Mouse (Mus musculus) lung, adult 2 months (tissue): Measurements from ENCODE around the gene Cd19. TPM values are rescaled to one million over a fixed set of nuclear protein-coding genes. Genes with fewer than 3 reads are reported as not detected.
A peak's percentile ranks its signal among the peaks of the same experiment; 100 is the strongest.
"Not testable (repeated sequence)": the region's sequence is repeated elsewhere in the genome, so short reads cannot be mapped to it uniquely, and the experiment has no call there.

ENCODE experiments used
- DNase-seq: peaks from one replicate; pipeline ENCODE4 v3.0.0; 2022
- H3K4me1 ChIP-seq: fragments of 200-500 bp; 2 replicates; pipeline ENCODE4 v1.6.1; 2011; ENCODE audit warnings: low read length; ENCODE audit not compliant: control insufficient read depth, insufficient read depth
- H3K4me3 ChIP-seq: fragments of 200-500 bp; replicated peaks from 2 replicates; pipeline ENCODE3; 2011; ENCODE audit warnings: low read depth, mild to moderate bottlenecking, control low read depth, low read length; ENCODE audit errors: extremely low read depth
- CTCF ChIP-seq: fragments of 200-500 bp; IDR thresholded peaks from 2 replicates; pipeline ENCODE4 v1.5.1; 2011; ENCODE audit warnings: mild to moderate bottlenecking, low read length, control low read depth; ENCODE audit not compliant: insufficient read depth
- POLR2A ChIP-seq: fragments of 200-500 bp; IDR thresholded peaks from 2 replicates; pipeline ENCODE4 v1.6.1; 2011; ENCODE audit warnings: low read depth, mild to moderate bottlenecking, control low read depth, low read length, borderline replicate concordance; ENCODE audit errors: extremely low read depth
- WGBS: fragments of 180-500 bp; shearing (Covaris S2); methylation state at CpG from one replicate; pipeline ENCODE4 v1.1.7; 2018; 5-methylcytosine and 5-hydroxymethylcytosine counted together
- polyA plus RNA-seq: library from polyadenylated mRNA; depleted of rRNA; stranded (reverse); fragments of >200 nt; gene quantifications from 2 replicates; pipeline ENCODE4 v1.2.3, GENCODE M21; 2012

Cd19 gene
- polyA plus RNA-seq, 1 experiment: 20.6 TPM

GRCm38 (mm10) chr7:126396298-126397119 is 18.2 kb downstream of the Cd19 start, which contains the start of gene Nfatc2ip:
TSS of gene Nfatc2ip (minus strand) at chr7:126396737.
- no peak for TF ChIP-seq CTCF
- peak; percentile 82; the same call in 1 of the 2 replicates for TF ChIP-seq POLR2A
- H3K4me1 ChIP-seq: peaks cover 5% of the 10 kb centered on the region; the same call in 1 of the 2 replicates
- DNase-seq: peak; percentile 96
- H3K4me3 ChIP-seq: peak within 1 kb of the TSS; percentile 63
- under 1% methylated on average over 59 of the region's 59 CpGs for whole genome bisulfite sequencing

- DNase-seq, H3K4me1 ChIP-seq: not testable (repeated sequence)
- 93% methylated on average over 7 of the region's 7 CpGs for WGBS
Observed at GRCm38 (mm10) chr7:126392086-126392884, 22.4 kb downstream of the Cd19 start.

GRCm38 (mm10) chr7:126388185-126388584 is 26.5 kb downstream of the Cd19 start:
- H3K4me1 ChIP-seq: no peaks in the 10 kb centered on the region
- WGBS: 100% methylated on average over 1 of the region's 1 CpGs
- no peak for DNase-seq
- TF ChIP-seq CTCF: no peak
- TF ChIP-seq POLR2A: no peak
- no peak overlapping the region for H3K4me3 ChIP-seq

More at GRCm38 (mm10) chr7:126392086-126392884, 22.4 kb downstream of the Cd19 start:
- H3K4me3 ChIP-seq: not testable (repeated sequence)

GRCm38 (mm10) chr7:126383565-126383964 is 31.1 kb downstream of the Cd19 start:
- WGBS: 83% methylated on average over 5 of the region's 5 CpGs
- H3K4me3 ChIP-seq: no peak overlapping the region
- TF ChIP-seq POLR2A (no peak), CTCF (no peak)
- no peaks in the 10 kb centered on the region for H3K4me1 ChIP-seq
- DNase-seq: no peak

- DNase-seq: peak; percentile 90
- WGBS: under 1% methylated on average over 33 of the region's 33 CpGs
- peaks cover 8% of the 10 kb centered on the region; the same call in 1 of the 2 replicates for H3K4me1 ChIP-seq
- peak within 1 kb of the TSS; percentile 96 for H3K4me3 ChIP-seq
- peak; percentile 93; the same call in 1 of the 2 replicates for TF ChIP-seq POLR2A
- peak; percentile 75 for TF ChIP-seq CTCF
Observed at GRCm38 (mm10) chr7:126377278-126378158, 37.2 kb downstream of the Cd19 start, which contains the start of gene Spns1. TSS of gene Spns1 (minus strand) at chr7:126377450.

GRCm38 (mm10) chr7:126376903-126377277 is 37.8 kb downstream of the Cd19 start:
- no peak for DNase-seq
- TF ChIP-seq POLR2A (no peak), CTCF (no peak)
- under 1% methylated on average over 27 of the region's 27 CpGs for WGBS

GRCm38 (mm10) chr7:126375012-126375411 is 39.7 kb downstream of the Cd19 start:
- TF ChIP-seq POLR2A: no peak
- no peak for TF ChIP-seq CTCF
- no peak for DNase-seq
- WGBS: 67% methylated on average over 5 of the region's 5 CpGs
- Histone ChIP-seq H3K4me1 (peaks cover 8% of the 10 kb centered on the region; the same call in 1 of the 2 replicates), H3K4me3 (no peak overlapping the region)

More at GRCm38 (mm10) chr7:126376903-126377277, 37.8 kb downstream of the Cd19 start:
- Histone ChIP-seq H3K4me3 (peak overlapping the region; percentile 96), H3K4me1 (peaks cover 8% of the 10 kb centered on the region; the same call in 1 of the 2 replicates)

GRCm38 (mm10) chr7:126374526-126374925 is 40.2 kb downstream of the Cd19 start:
- TF ChIP-seq CTCF: no peak
- TF ChIP-seq POLR2A: no peak
- Histone ChIP-seq H3K4me1 (peaks cover 8% of the 10 kb centered on the region; the same call in 1 of the 2 replicates), H3K4me3 (no peak overlapping the region)
- WGBS: 59% methylated on average over 6 of the region's 6 CpGs
- DNase-seq: no peak
